Mouse (Mus musculus): ENCODE data around the gene Gm9964. TPM values are rescaled to one million over a fixed set of nuclear protein-coding genes. Genes with fewer than 3 reads are reported as not detected.

The Gm9964 gene
- polyA plus RNA-seq, 1 experiment from 2014 or later: 0.21 TPM

Other genes with a start within 250 kb of the Gm9964 start
- gene Ksr1, start 150.5 kb downstream of the Gm9964 start, polyA plus RNA-seq (2015; fragmentation: Nextera tagmentation; extraction: Ambion mirVana): 2.0 and 2.8 TPM in 2 replicates
- 216 and 218 TPM in 2 replicates for gene Wsb1, start 42.2 kb downstream of the Gm9964 start, polyA plus RNA-seq (2015; fragmentation: Nextera tagmentation; extraction: Ambion mirVana)
- 5.3 and 6.3 TPM in 2 replicates for gene Nf1, start 42.8 kb upstream of the Gm9964 start, polyA plus RNA-seq (2015; fragmentation: Nextera tagmentation; extraction: Ambion mirVana)
- 0.18 and 0.24 TPM in 2 replicates for gene Omg, start 207.2 kb upstream of the Gm9964 start, polyA plus RNA-seq (2015; fragmentation: Nextera tagmentation; extraction: Ambion mirVana)
- gene Evi2b, start 226.9 kb upstream of the Gm9964 start, polyA plus RNA-seq (2015; fragmentation: Nextera tagmentation; extraction: Ambion mirVana): 0.26 and 0.66 TPM in 2 replicates
- 0.94 and 1.0 TPM in 2 replicates for gene Evi2, start 233.7 kb upstream of the Gm9964 start, polyA plus RNA-seq (2015; fragmentation: Nextera tagmentation; extraction: Ambion mirVana)
- 3.0 and 4.2 TPM in 2 replicates for gene Evi2a, start 233.7 kb upstream of the Gm9964 start, polyA plus RNA-seq (2015; fragmentation: Nextera tagmentation; extraction: Ambion mirVana)

All from lung, embryonic 15.5 days (tissue).